Mouse (Mus musculus): Measurements from ENCODE around the gene Fbxo28. TPM values are rescaled to one million over a fixed set of nuclear protein-coding genes. Genes with fewer than 3 reads are reported as not detected.

Fbxo28 gene
- total and polyA plus RNA-seq, 3 experiments: 16.3 to 72.5 (median 17.2) TPM

DNA sequence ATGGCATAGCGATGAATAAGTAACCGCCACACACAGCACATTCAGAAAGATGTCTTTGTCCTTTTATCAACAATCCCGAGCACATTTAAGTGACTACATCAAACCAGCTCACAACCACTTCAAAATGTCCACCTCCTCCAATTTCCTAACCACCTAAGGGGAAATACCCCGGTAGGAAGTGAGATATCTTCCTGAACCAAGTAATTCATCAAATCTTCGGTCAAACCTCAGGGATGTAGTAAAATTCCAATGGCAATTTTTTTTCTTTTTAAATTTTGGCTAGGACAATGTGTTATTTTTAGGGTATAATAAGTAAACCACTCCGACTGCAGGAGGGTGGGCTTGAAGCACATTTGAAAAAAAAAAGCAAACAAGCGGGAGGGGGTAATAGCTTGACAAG, 1.1 kb downstream of the Fbxo28 start:
- Histone ChIP-seq H3K4me3 (ENCODE audit: control insufficient read depth in 1 of 2, insufficient read depth in 1 of 2, low read depth in 2 of 2, low read length in 2 of 2) (peak overlapping the region; percentile 95 to 99), H3K9ac (ENCODE audit: control insufficient read depth, low read depth, low read length, poor library complexity, severe bottlenecking) (peak overlapping the region; percentile 99), H3K36me3 (ENCODE audit: control insufficient read depth in 1 of 2, insufficient read depth in 2 of 2, low read length in 2 of 2) (peaks cover 0 to 16% of the 10 kb centered on the region in 2 experiments; a peak in 2 of 4 replicates), H3K27ac (ENCODE audit: control insufficient read depth, low read depth, low read length) (no peak overlapping the region), H3K9me3 (replicated peaks; ENCODE audit: insufficient read depth, low read length) (no peaks in the 10 kb centered on the region), H3K4me1 (ENCODE audit: control insufficient read depth in 1 of 2, insufficient read depth in 2 of 2, low read length in 2 of 2) (peaks cover 10 to 12% of the 10 kb centered on the region in 2 experiments), H3K79me2 (ENCODE audit: control insufficient read depth, insufficient read depth, low read length, poor library complexity) (peaks cover 42% of the 10 kb centered on the region), H3K27me3 (ENCODE audit: control insufficient read depth in 1 of 2, insufficient read depth in 2 of 2, low read length in 2 of 2) (no peaks in the 10 kb centered on the region)
- TF ChIP-seq USF1 (IDR thresholded peaks at IDR 0.05; ENCODE audit: low read depth, low read length) (no peak), ETS1 (IDR thresholded peaks at IDR 0.05; ENCODE audit: low read depth, low read length) (no peak), MEF2A (IDR thresholded peaks at IDR 0.05; ENCODE audit: extremely low read depth, insufficient replicate concordance, low read depth, low read length, poor library complexity, severe bottlenecking) (no peak), MXI1 (IDR thresholded peaks at IDR 0.05; ENCODE audit: low read depth, low read length) (no peak), CHD1 (IDR thresholded peaks at IDR 0.05; ENCODE audit: low read depth, low read length) (no peak), MYB (IDR thresholded peaks at IDR 0.05; ENCODE audit: low read depth, low read length) (no peak), E2F4 (IDR thresholded peaks at IDR 0.05; ENCODE audit: borderline replicate concordance, low read depth, low read length) (no peak), ZC3H11A (IDR thresholded peaks at IDR 0.05; ENCODE audit: low read depth, low read length) (no peak), POLR2A (IDR thresholded peaks at IDR 0.05; ENCODE audit: control insufficient read depth in 1 of 2, insufficient read depth in 1 of 2, low read depth in 1 of 2, low read length in 2 of 2, poor library complexity in 1 of 2) (no peak)
- DNase-seq (ENCODE audit: low read depth, low spot score): no peak

- no peak for DNase-seq (ENCODE audit: low read depth, low spot score)
- Histone ChIP-seq H3K27me3 (ENCODE audit: control insufficient read depth in 1 of 2, insufficient read depth in 2 of 2, low read length in 2 of 2) (no peaks in the 10 kb centered on the region), H3K36me3 (ENCODE audit: control insufficient read depth in 1 of 2, insufficient read depth in 2 of 2, low read length in 2 of 2) (peaks cover 0 to 21% of the 10 kb centered on the region in 2 experiments; a peak in 2 of 4 replicates), H3K27ac (ENCODE audit: control insufficient read depth, low read depth, low read length) (no peak overlapping the region), H3K79me2 (ENCODE audit: control insufficient read depth, insufficient read depth, low read length, poor library complexity) (peaks cover 44% of the 10 kb centered on the region), H3K9me3 (replicated peaks; ENCODE audit: insufficient read depth, low read length) (no peaks in the 10 kb centered on the region), H3K9ac (ENCODE audit: control insufficient read depth, low read depth, low read length, poor library complexity, severe bottlenecking) (no peak overlapping the region; the same call in 1 of the 2 replicates), H3K4me3 (ENCODE audit: control insufficient read depth in 1 of 2, insufficient read depth in 1 of 2, low read depth in 2 of 2, low read length in 2 of 2) (no peak overlapping the region), H3K4me1 (ENCODE audit: control insufficient read depth in 1 of 2, insufficient read depth in 2 of 2, low read length in 2 of 2) (peaks cover 10 to 12% of the 10 kb centered on the region in 2 experiments)
- TF ChIP-seq SMC3 (IDR thresholded peaks at IDR 0.05; ENCODE audit: low read depth, low read length) (peak; percentile 22; the same call in 1 of the 2 replicates), CTCF (IDR thresholded peaks at IDR 0.05 in 2 of 3, conservative IDR thresholded peaks at IDR 0.05 in 1 of 3; ENCODE audit: control insufficient read depth in 1 of 3, insufficient read depth in 1 of 3, low read depth in 2 of 3, low read length in 3 of 3, poor library complexity in 1 of 3, severe bottlenecking in 1 of 3) (peak in 1 of 3 experiments; percentile 23; a peak in 1 of 6 replicates), ZMIZ1 (IDR thresholded peaks at IDR 0.05; ENCODE audit: low read depth, low read length) (no peak), RCOR1 (IDR thresholded peaks at IDR 0.05; ENCODE audit: low read depth, low read length) (no peak), NELFE (IDR thresholded peaks at IDR 0.05; ENCODE audit: low read depth, low read length) (no peak), KAT2A (conservative IDR thresholded peaks at IDR 0.05; ENCODE audit: low read depth, low read length) (no peak), ZNF384 (IDR thresholded peaks at IDR 0.05; ENCODE audit: low read depth, low read length) (no peak), USF2 (IDR thresholded peaks at IDR 0.05; ENCODE audit: borderline replicate concordance in 1 of 2, insufficient read depth in 1 of 2, low read depth in 1 of 2, low read length in 2 of 2) (no peak), RAD21 (IDR thresholded peaks at IDR 0.05; ENCODE audit: low read depth, low read length) (peak; percentile 20), MAX (IDR thresholded peaks at IDR 0.05; ENCODE audit: low read length) (no peak), MAZ (IDR thresholded peaks at IDR 0.05; ENCODE audit: low read depth, low read length) (no peak), ZC3H11A (IDR thresholded peaks at IDR 0.05; ENCODE audit: low read depth, low read length) (0 out of 2 replicates have a peak, but pooled peaks have one; percentile 7), POLR2AphosphoS2 (IDR thresholded peaks at IDR 0.05; ENCODE audit: low read length) (no peak)
Measured at GRCm38 (mm10) chr1:182338961-182339565, 2.4 kb downstream of the Fbxo28 start.

Data from MEL (cell line).